Mouse (Mus musculus): Measurements from ENCODE around the gene Psmd9.

Psmd9 gene

GRCm38 (mm10) chr5:123251834-123252233, 82.6 kb downstream of the Psmd9 start, which contains the start of gene Wdr66:
Gene Wdr66 (plus strand): TSS chr5:123252102.
- DNase-seq, result peak; percentile 97 to 98

GRCm38 (mm10) chr5:123256841-123257755, 87.9 kb downstream of the Psmd9 start:
- DNase-seq, result peak; percentile 85 to 91

DNA sequence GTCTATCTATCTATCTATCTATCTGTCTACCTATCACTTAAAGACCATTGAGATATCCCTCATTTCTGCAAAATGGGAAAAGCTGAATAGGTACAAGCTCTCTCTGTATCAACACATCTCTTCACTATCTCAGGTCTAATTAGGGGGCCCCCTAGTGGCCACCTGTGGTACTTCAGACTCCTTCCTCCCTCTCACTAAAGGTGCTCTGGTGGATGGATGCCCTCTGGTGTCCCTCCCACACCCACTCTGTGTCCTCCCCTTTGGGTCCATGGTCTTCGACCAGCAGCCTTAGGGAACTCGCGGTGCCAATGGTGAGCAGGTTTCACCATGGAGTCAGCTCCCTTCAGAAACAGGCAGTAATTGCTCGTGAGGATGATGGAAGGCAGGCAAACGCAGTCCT, 89.8 kb downstream of the Psmd9 start:
- peak; percentile 90 to 92 for DNase-seq

DNA sequence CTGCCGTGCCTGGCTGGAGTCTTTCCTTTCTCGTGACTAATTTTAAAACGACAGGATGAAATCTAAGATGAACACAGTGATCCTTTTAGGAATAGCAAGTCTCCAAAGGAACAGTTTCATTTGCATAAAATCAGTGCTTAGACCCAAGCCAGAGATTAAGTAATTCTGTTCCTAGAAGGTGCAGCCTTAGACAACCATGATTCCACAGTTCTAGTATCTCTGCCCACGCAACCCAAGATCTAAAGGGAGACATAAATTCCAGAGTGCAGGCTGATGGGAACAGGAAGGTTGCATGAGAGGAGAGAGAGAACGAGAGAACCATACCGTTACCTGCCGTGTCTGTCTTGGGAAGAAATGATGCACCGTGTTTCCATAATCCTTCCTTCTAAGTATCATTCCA, 91.5 kb downstream of the Psmd9 start:
- DNase-seq, result no peak

GRCm38 (mm10) chr5:123266909-123267308, 97.7 kb downstream of the Psmd9 start:
- no peak for DNase-seq

DNA sequence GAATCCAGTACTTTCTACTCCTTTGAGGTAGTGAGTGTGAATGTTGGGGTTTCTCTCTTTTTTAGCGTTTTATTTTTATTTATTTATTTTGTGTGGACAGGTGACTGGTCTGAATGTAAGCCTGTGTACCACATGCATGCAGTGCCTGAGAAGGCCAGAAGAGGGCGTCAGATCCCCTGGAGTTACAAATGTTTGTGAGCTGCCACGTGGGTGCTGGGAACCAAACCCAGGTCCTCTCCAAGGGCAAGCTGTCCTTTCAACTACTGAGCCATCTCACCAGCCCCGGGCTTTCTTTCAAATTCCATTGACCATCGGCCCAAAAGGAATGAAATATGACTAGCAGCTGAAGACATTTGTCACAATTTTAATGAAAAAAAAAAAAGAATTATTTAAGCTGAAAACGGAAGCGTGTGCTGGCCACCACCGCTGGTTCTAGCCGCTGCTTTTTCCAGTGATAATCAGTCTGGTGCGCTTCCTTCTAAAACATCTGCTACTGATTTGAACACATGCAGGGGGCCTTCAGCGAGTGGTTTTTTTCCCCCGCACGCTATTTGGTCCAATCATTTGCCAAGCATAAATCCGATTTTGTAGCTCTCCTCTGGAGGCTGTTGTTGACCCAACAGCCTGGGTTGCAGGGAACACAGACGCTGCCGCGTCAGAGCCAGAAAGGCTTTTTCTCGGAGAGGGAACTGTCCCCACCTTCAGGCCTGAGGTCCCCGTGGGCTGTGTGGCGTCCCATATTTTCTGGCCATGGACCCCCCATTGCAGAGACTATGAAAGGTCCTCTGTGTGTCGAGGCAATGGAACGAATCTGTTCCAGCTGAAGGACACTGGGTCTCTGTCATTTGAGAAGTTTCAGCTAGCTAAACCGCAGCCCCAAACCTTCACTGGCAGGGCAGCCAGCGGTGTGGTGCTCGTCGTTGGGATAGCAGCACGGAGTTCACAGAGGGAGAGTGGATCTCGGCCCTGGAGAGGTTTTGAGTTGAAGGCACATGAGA, 99.6 kb downstream of the Psmd9 start:
- peak in 1 of 2 experiments; percentile 44 for DNase-seq

DNA sequence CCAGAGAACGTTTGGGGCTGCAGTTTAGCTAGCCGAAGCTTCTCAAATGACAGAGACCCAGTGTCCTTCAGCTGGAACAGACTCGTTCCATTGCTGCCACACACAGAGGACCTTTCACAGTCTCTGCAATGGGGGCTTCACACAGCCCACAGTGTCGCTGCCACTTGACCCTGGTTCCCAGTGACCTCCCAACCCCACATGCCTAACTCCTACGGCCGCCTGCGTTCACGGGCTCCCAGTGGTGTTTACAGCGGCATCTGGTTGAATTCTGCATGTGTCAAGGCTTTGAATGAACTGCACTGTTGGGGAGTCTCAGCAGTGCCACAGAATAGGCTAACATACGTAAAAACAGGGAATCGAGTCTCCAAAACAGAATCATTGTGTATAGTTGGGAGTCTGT, 101.7 kb downstream of the Psmd9 start:
- no peak for DNase-seq

DNA sequence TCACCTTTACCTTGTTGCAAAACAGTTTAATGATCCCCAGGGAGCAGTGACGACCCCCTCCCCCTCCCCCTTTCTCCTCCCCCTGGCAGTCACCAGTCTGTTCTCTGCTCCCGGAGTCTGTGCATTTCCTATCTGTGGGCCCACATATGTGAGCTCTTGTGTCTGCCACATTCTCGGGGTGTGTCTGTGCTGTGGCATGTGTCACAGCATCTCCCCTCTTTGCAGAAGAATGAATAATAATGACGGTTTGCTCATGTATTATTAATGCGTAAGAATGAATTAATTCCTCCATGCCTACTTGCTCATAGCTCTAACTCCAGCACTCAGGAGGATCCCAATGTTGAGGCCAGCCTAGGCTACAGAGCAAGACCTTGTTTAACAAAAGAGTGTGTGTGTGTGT, 103.7 kb downstream of the Psmd9 start:
- DNase-seq, result no peak

DNA sequence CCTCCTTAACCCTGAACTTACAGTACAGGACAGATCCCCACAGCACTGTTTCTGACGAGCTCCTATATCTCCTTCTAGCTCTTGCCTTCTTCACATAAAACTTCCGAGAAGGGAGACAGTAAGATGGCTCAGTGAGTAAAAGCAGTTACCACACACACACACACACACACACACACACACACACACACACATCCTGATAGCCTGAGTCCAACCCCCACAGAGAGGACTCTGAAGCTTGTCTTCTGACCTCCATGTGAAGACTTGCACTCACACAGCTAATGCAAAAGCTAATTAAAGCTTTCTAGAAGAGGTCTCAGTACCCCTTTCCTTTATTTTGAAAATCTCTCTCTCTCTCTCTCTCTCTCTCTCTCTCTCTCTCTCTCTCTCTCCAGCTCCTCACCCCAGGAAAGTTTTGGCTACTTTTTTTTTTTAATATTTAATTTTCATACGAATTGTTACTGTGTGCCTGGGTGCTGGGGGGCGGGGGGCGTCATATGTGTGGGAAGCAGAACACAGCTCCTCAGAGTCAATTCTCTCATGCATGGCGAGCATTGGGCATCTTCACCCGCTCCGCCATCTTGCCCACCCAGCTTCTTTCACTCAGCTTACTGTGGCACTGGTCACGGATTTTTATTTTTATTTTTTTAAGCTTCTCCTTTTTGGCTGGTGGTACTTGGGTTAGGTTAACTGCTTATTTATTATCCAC, 107.6 kb downstream of the Psmd9 start:
- peak; percentile 54 to 59 for DNase-seq

DNA sequence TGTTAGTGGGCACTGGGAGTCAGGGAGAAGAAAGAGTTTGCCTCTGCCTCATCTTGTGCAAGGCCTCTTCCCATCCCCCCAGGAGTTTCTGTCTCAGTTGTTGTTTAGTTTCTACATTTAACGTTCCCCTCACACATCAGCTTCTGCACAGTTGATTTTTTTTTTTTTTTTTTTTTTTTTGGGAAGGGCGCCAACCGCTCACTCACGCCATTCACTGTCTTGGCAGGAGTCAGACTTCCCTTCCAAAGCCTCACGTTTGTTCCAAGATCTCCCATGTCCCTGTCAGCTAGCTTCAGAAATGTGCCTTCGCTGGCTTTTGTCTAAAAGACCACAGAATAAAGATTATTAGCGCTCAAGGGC, 108.1 kb downstream of the Psmd9 start:
- peak; percentile 71 to 77 for DNase-seq

DNA sequence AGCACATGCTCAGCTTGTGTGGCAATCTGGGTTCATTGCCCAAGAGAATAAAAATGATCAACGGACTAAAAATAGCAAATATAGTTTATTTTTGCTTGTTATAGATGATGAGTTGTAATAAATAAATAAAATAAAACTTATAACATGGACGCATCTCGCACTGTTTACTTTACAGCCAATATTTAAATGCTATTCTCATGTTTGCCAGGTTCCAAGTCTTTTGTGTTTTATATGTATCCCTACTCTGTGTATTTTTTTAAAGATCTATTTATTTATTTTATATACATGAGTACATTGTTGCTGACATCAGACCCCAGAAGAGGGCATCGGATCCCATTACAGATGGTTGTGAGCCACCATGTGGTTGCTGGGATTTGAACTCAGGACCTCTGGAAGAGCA, 108.5 kb downstream of the Psmd9 start:
- no peak for DNase-seq

- no peak for DNase-seq
Observed at GRCm38 (mm10) chr5:123279248-123279647, 110.0 kb downstream of the Psmd9 start.

- peak; percentile 83 to 87 for DNase-seq
Observed at GRCm38 (mm10) chr5:123281336-123282136, 112.3 kb downstream of the Psmd9 start.

- peak; percentile 87 for DNase-seq
Observed at GRCm38 (mm10) chr5:123285174-123285573, 116.0 kb downstream of the Psmd9 start.

- peak; percentile 47 to 55 for DNase-seq
Observed at GRCm38 (mm10) chr5:123288079-123288478, 118.9 kb downstream of the Psmd9 start.

DNA sequence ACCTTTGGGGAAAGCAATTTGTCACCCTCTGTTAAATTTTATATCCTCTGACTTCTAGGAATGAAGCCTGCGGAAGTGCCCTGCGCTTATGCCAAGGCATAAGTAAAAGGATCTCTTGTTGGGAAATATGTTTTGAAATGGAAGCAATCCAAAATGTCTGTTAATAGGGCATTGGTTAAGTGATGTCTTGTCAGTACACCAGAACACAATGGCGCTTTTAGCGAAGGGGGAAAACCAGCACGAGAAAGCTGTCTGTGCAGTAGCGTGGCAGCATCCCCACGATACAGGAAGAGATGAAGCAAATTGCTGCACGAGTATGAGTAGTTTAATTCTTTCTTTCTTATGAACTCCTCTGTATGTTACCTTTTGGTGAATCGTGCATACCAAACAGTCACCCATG, 125.4 kb downstream of the Psmd9 start:
- no peak for DNase-seq

DNA sequence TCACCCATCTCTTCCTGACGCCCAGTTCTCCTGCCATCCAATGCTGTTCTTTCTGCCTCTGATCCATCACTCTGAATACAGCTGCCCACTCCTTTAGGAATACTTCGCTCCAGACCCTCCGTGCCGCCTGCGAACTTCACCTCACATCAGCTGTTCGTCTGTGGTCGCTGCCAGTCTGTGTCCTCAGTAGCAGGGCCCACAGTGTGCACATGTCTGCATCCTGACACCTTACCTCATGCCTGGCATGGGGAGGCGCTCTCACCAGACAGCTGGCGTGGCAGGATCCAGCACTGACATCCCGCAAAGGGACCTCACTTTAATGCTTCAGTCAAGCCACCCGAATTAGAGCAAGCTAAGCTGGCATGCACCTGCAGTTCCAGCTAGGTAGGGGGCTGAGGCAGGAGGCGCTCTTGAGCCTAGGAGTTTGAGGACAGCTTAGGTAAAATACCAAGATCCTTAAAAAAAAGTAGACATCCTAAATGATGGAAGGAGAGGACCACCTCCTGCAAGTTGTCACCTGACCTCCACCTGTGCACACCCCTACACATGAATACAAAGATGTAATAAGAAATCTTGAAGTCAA, 127.1 kb downstream of the Psmd9 start:
- peak; percentile 46 to 52 for DNase-seq

GRCm38 (mm10) chr5:123296972-123297754, 128.0 kb downstream of the Psmd9 start:
- no peak for DNase-seq

GRCm38 (mm10) chr5:123297830-123298229, 128.6 kb downstream of the Psmd9 start:
- peak in 1 of 2 experiments; percentile 20 for DNase-seq

- DNase-seq, result peak; percentile 36 to 52
Observed at GRCm38 (mm10) chr5:123298526-123298925, 129.3 kb downstream of the Psmd9 start.
